Mouse (Mus musculus): ENCODE data around the gene Tmem56.

The Tmem56 gene

GRCm38 (mm10) chr3:121169092-121169942 is 113.6 kb downstream of the Tmem56 start:
- DNase-seq (ENCODE audit: low spot score), result no peak

GRCm38 (mm10) chr3:121168581-121168980 is 114.3 kb downstream of the Tmem56 start:
- DNase-seq (ENCODE audit: low spot score), result no peak

- peak; percentile 26 for DNase-seq (ENCODE audit: low spot score)
These were observed 119.6 kb downstream of the Tmem56 start for GRCm38 (mm10) chr3:121163271-121163819.

GRCm38 (mm10) chr3:121161661-121162060 is 121.2 kb downstream of the Tmem56 start:
- DNase-seq (ENCODE audit: low spot score), result no peak

- no peak for DNase-seq (ENCODE audit: low spot score)
These were observed 122.5 kb downstream of the Tmem56 start for GRCm38 (mm10) chr3:121160424-121160823.

- DNase-seq (ENCODE audit: low spot score), result no peak
These were observed 123.3 kb downstream of the Tmem56 start for GRCm38 (mm10) chr3:121159566-121159965.

GRCm38 (mm10) chr3:121158901-121159351 is 124.0 kb downstream of the Tmem56 start:
- no peak for DNase-seq (ENCODE audit: low spot score)

- no peak for DNase-seq (ENCODE audit: low spot score)
These were observed 125.2 kb downstream of the Tmem56 start for GRCm38 (mm10) chr3:121157546-121158330.

- DNase-seq (ENCODE audit: low spot score), result no peak
These were observed 126.3 kb downstream of the Tmem56 start for GRCm38 (mm10) chr3:121156451-121157186.

- DNase-seq (ENCODE audit: low spot score), result no peak
These were observed 126.9 kb downstream of the Tmem56 start for GRCm38 (mm10) chr3:121156043-121156442.

Data from adipocyte (in vitro differentiated cells).